Mouse (Mus musculus) urinary bladder, adult 18-20 months (tissue): Measurements from ENCODE around the gene Tamm41.
A peak's percentile ranks its signal among the peaks of the same experiment; 100 is the strongest.

Source experiments
- DNase-seq, 2 experiments: peaks; one replicate each; pipeline ENCODE4 v3.0.0; 2022; ENCODE audit warnings: low spot score in 2 of 2, mixed read lengths in 2 of 2

The Tamm41 gene

DNA sequence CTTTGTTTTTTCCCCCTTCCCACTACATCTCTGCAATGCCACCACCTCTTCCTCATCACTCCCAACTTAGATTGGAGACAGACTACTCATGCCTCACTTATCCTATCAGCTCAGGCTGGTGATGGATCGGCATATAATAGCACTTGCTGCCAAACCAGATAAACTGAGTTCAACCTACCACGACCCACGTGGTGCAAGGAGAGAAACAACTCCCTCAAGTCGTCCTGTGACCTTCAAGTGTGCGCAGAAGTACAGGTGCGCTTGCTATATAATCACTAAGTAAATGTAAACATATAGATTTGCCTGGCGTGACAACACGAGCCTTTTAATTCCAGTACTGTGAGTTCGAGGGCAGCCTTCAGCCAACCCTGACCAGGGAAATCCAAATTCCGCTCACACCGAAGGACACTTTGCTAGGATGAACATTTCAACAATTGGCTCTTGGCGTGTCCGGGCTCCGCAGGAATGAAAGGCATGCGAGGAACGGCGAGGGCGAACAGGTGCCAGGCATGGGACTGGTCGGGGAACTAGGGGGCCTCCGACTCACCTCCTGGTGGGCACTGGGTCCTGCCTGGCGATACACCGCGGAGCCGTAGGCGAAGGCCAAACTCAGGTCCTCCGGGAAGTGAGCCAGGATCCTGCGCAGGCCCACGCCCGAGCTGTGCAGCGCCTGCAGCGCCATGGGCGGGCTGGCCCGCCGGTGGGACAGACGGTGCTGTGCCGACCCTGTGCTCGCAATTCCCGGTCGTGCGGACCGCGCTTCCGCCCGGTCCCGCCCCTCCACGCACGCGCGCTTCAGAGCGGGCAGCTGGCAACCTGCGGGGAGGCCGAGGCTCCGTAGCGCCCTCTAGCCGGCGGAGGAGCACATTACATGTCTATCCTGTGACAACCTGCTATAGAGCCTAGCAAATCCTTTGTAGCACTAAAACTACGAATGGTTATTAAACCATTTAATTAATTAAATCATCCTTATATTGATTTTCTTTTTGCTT lies at the start of gene Tamm41:
Gene Tamm41, minus strand, starts transcription at position 774 of the 992 bp plus-strand sequence.
- peak; percentile 77 to 83 for DNase-seq

- DNase-seq = no peak
Measured at GRCm38 (mm10) chr6:115085274-115085841, 47.7 kb upstream of the Tamm41 start.

- DNase-seq = no peak
Measured at GRCm38 (mm10) chr6:115076781-115077575, 39.3 kb upstream of the Tamm41 start.

DNA sequence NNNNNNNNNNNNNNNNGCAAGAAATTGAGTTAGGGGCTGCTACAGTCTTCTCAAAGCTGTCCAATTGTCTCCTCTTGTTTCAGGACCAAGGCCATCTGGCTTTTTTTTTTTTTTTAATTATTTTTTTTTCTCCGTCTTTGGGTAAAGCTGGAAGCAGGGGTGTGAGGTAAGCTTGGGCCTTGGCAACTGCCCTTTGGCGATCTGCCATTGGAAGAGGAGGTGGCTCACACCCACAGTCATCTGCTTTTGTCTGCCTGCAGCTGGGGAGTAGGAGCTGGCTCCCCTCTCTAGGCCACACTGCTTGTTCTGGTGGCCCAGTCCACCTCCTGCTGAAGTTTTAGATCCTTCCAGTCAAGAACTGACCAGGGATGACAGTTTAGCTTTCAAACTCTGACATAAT lies 34.3 kb upstream of the Tamm41 start:
- no peak for DNase-seq

DNA sequence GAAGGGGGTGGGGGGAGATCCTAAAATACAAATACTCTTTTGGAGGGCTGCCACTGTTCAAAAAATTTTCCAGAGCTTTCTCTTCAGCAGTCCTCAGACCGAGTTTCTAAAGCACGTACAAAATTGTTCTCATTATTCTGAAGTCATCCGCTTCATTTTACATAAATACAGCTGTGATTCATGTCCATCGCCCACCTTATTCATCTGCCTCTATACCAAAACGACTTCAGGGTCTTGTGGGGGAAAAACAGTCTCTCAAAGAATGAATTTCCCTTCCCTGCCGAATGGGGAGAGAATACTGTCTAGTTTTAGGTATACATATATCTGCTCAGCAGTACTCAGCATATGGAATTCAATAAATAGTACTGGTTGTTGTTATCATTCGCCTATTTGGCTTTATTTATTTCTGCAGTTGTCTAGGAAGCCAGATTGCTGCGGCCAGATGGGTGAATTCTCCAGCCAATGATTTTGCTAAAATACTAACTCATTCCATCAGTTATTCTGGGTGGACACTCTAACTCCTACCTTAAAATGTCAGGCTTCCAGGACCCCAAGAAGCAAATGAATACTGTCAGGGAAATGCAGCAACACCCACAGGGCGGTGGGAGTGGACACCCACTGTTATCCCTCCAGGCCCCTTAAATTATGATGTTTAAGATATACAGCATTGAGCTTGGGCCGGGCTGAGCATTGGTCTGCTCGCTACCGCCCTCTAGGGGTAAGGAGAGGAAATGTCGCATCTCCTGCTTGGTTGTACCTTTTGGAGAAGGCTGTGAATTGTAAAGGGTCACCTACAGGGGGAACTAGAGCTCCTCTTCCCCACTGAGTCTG lies 27.9 kb upstream of the Tamm41 start:
- peak in 1 of 2 experiments; percentile 4 for DNase-seq

- DNase-seq = no peak
Measured at GRCm38 (mm10) chr6:115062605-115063350, 25.1 kb upstream of the Tamm41 start.

GRCm38 (mm10) chr6:115059227-115059626 lies 21.6 kb upstream of the Tamm41 start:
- no peak for DNase-seq

DNA sequence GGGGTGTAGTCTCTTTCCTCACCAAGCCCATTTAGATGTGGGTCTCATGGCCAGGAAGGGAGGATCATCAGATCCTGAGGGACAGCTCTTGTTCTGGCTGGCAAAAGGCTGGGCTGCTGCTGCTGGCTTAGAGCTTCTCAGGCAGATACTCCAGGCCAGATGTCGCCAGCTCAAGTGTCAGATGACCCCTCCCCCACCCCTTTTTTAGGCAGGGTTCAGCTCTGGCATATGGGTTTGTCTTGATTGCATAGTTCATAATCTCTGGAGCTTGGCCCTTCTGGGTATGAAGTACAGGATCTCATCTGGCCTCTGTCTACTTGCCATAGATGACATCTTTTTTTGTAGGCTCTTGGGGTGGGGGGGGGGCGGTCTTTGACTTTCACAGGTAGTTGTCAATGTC lies 19.0 kb upstream of the Tamm41 start:
- DNase-seq = no peak

DNA sequence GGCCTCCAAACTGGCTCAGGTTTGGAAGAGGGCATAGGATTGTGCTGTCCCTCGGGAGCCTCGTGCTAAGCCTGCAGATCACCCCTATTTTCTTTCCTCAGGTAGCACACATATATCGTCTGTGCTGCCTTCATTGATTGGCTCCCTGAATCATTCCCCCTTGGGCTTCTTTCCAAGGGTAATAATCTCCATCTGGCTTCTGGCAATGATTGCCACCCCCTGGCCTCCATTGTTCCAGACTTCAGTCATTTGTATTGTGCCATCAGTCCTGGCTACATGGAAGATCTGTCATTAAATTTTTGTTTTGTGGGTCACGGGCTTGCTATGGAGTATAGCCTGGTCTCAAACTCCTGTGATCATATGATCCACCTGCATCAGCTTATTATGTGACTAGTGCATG lies 17.8 kb upstream of the Tamm41 start:
- no peak for DNase-seq

- no peak for DNase-seq
Measured at GRCm38 (mm10) chr6:115051586-115052197, 14.0 kb upstream of the Tamm41 start.

DNA sequence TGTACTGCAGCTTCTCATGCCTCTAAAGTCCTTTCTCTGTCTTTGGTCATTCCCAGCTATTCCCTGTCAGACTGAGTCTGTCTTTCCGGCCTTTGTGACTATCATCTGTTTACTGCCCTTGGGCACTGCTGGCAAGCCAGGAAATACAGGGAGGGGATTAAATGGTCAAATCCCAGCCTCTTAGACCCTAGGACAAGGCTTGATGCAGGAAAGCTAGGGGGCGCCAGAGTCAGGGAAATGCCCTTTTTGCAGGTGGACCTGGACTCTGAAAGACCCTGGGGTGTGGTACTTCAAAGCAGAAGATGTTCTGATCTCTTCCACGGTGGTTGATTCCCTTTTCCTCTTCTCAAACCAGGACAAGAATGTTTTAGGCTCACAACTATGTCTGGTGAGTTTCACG lies 11.3 kb upstream of the Tamm41 start:
- DNase-seq = no peak

DNA sequence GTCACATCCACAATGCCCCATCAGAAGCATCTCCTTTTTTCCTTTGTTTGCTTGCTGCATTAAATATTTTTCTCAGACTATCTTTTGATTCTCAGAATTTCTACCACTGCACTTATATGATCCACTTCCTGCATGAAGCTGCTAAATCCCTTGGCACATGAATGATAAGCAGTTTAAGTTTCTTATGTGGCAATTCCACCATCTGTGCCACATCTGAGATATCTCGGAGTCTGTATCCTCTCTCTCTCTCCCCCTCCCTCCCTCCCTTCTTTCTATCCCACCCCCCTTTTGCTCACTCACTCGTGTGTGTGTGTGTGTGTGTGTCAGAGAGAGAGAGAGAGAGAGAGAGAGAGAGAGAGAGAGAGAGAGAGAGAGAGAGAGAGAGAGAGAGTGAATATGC lies 10.1 kb upstream of the Tamm41 start:
- no peak for DNase-seq

DNA sequence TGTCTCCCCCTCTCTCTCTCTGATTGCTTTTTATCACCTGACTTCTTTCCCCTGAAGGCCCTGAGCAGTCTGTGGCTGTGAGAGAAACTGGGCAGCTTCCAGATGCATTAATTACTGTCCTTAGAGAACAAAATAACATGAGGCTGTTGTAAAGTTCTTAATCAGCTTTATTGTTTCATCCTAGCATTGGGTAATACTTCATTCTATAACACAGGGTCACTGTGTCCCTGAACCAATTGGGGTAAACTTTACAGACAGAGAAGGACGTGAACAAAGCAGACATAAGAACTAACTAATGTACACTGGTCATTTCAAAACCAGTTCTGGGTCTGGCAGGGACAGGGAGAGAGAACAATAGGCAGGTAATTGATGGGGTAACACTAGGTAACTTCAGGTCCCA lies 8.4 kb upstream of the Tamm41 start:
- no peak for DNase-seq

GRCm38 (mm10) chr6:115044709-115045108 lies 7.0 kb upstream of the Tamm41 start:
- no peak for DNase-seq

GRCm38 (mm10) chr6:115043657-115044500 lies 6.2 kb upstream of the Tamm41 start:
- DNase-seq = no peak

- DNase-seq = no peak
Measured at GRCm38 (mm10) chr6:115042609-115043008, 4.9 kb upstream of the Tamm41 start.

DNA sequence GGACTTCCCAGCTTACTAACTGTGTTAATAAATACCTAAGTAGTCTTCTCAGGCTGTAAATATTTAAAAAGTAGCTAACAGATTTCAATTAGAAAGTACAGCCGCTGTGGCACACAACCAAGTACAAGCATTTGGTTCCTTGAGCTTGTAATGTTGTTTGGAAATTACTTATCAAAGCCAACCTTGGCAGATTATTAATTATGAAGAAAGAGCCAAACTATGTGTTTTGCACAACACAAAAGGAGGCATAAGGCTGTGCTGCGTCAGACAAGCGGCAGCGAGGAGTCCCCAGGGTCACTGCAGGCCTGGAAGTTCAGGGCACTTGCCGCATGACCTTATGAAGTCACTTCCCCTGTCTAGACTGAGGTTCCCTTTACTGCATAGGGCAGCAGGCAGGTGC lies 4.2 kb downstream of the Tamm41 start:
- no peak for DNase-seq

DNA sequence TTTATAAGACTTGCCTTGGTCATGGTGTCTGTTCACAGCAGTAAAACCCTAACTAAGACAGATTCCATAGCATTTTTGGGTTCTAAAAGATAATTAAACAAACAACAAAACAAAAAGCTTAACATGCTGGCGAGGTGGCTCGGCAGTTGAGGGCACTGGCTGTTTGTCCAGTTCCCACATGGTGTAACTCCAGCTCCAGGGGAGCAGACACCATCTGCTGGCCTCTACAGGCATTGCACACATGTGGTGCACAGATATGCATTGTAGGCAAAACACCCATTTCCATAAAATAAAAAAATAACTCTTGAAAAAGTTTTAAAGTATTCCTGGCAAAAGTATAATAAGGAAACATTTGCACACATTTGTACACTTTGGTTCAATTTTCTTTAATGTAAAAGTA lies 7.6 kb downstream of the Tamm41 start:
- DNase-seq = no peak

DNA sequence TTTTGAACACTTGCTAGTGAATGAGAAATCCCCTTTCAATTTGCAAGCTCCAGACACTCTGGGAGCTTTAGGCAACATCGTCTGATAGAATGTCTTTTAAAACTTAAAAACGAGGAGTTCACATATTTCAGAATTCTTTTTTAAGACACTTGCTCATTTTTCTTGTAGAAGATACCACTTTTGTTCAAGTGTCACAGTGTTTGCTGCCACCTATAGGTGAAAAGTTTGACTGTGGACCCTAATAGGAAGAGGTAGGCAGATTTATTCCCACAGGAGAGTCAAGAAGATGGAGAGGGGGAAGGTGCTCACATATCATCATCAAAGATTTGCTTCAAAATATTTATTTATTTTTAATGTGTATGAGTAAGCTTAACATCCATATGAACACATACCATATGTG lies 8.4 kb downstream of the Tamm41 start:
- DNase-seq = no peak
